Mouse (Mus musculus) thymus, adult 2 months (tissue): ENCODE measurements at regions not wholly inside any gene's neighbourhood (a gene's known extent, or its start where the extent isn't known, plus 50 kb on each side); places are given as distances from the start of the nearest gene placed in this dataset.

Experiments
- CTCF ChIP-seq: fragments of 200-500 bp; IDR thresholded peaks from 2 replicates; pipeline ENCODE4 v1.5.1; 2012; ENCODE audit warnings: mild to moderate bottlenecking, control low read depth, low read length, moderate library complexity, borderline replicate concordance; ENCODE audit not compliant: control insufficient read depth, poor library complexity, insufficient read depth; ENCODE audit errors: extremely low read depth
- POLR2A ChIP-seq: fragments of 200-500 bp; IDR thresholded peaks from 2 replicates; pipeline ENCODE4 v1.6.1; 2012; ENCODE audit warnings: mild to moderate bottlenecking, low read length, control low read depth, moderate library complexity; ENCODE audit not compliant: control insufficient read depth, poor library complexity, insufficient read depth; ENCODE audit errors: extremely low read depth

DNA sequence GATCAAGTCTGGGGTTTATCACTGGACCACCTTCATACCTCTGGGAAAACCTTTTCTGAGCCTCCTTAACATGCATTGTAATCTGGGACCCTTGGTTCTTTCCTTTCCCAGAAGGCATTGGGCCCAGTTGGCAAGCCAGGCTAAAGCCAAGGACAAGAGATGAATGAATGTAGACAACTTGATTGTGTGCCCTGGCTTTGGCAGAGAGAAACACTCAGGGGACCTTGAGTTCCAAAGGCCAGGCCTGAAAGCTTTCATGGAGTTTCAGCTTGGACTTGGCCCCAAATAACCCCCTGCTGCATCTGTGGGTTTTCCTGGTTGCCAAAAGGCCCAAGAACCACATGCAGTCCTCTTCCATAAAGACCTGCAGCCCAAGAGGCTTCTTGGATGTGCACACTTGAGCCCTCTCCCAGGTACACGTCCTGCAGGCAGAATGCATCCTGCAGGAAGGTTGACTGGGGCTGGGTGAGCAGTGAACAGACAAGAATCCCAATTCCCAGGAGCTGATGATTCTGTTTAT, 89.0 kb upstream of the Adra1b start:
- TF ChIP-seq CTCF (no peak), POLR2A (no peak)
